Mouse (Mus musculus) monocyte, adult 2 months (primary cell): ENCODE data around the gene Cgref1.

Experiments
- DNase-seq, 2 experiments: peaks; one replicate each; pipeline ENCODE4 v3.0.0; 2022; ENCODE audit warnings: low spot score in 2 of 2, low read depth in 1 of 2

The Cgref1 gene

DNA sequence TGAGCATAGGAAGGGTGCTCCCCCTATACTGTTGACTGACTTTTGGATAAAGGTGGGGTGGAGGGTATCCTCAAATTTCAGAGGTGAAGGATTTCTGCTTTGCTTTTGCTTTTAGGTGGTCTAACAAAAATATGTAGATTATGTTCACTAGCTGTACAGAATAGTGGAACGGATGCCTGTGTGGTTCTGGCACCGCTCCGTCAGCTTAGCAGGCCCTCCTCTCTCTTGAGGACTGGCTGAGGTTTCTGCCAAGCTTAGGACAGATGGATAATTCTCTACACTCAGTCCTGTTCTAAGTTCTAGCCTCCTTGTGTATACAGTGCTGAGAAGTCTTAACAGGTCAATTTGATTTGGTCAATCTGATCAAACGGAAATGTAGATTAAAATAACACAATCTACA is 5.1 kb upstream of the Cgref1 start:
- DNase-seq: no peak

- peak; percentile 78 to 87 for DNase-seq
Measured at GRCm38 (mm10) chr5:30949654-30950326, 4.4 kb upstream of the Cgref1 start.

DNA sequence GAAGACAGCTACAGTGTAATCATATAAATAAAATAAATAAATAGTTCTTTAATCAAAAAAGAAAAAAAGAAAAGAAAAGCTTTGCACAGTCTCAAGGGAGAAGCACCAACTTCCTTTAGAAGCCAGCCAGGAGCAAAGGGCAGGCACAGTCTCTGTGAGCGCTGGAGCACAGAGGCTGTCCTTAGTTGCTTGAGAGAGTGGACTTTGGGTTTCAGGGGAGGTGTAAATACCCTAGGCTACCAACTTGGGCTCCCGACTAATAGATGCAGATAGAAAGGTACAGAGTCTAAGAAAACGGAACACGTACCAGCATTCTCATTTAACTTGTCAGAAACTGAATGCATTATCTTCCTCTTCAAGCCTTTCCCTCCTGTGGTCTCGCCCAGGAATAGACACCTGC is 3.2 kb upstream of the Cgref1 start:
- DNase-seq: no peak

DNA sequence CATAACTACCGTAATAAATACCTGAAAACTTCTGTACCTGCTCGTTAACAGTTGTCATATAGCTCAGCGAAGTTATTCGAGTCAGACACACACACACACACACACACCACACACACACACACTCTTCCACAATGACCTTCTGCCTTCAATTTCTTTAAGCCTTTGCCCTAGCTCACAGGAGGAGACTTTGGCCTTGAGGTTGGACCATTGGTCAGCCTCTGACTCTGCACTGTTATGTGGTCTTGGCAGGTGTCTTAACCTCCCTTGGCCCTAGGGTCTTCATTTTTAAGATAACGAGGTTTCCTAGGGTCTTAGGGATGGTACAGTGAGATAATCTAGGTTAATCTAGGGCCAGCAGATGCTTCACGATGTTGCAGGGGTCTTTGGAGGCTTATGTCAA is 1.0 kb downstream of the Cgref1 start:
- DNase-seq: no peak

DNA sequence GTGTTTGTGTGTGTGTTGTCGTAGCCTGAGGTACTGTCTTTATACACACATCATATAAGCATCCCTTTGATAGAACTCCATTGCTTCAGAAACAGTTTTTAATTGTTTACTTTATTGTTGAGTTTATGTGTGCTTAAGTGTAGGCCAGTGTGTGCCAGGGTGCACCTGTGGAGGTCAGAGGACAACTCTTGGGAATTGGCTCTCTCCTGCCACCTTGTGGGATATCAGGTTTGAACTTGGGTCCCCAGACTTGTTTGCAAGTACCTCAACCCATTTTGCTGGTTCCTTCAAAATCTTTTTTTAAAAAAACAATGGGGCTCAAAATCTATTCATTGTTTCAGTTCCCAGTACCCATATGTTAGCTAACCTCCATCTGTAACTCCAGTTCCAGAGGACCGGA is 2.4 kb downstream of the Cgref1 start:
- DNase-seq: no peak

GRCm38 (mm10) chr5:30934725-30935461 is 10.5 kb downstream of the Cgref1 start:
- no peak for DNase-seq

GRCm38 (mm10) chr5:30933705-30934104 is 11.7 kb downstream of the Cgref1 start:
- DNase-seq: no peak

GRCm38 (mm10) chr5:30931378-30931777 is 14.0 kb downstream of the Cgref1 start:
- DNase-seq: no peak

DNA sequence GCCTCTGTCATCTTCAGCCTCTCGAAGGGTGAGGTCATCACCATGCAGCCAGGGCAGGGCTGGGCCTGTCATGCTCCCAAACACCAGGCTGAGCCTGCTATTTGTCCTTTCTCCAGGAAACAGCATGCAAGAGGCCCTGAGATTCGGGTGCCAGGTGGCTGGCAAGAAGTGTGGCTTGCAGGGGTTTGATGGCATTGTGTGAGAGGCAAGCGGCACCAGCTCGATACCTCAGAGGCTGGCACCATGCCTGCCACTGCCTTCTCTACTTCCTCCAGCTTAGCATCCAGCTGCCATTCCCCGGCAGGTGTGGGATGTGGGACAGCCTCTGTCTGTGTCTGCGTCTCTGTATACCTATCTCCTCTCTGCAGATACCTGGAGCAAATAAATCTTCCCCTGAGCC is 14.5 kb downstream of the Cgref1 start:
- no peak for DNase-seq

- peak in 1 of 2 experiments; percentile 29 for DNase-seq
Measured at GRCm38 (mm10) chr5:30930121-30930520, 15.3 kb downstream of the Cgref1 start.

- no peak for DNase-seq
Measured at GRCm38 (mm10) chr5:30927945-30928529, 17.4 kb downstream of the Cgref1 start.

GRCm38 (mm10) chr5:30926073-30926472 is 19.3 kb downstream of the Cgref1 start:
- no peak for DNase-seq

DNA sequence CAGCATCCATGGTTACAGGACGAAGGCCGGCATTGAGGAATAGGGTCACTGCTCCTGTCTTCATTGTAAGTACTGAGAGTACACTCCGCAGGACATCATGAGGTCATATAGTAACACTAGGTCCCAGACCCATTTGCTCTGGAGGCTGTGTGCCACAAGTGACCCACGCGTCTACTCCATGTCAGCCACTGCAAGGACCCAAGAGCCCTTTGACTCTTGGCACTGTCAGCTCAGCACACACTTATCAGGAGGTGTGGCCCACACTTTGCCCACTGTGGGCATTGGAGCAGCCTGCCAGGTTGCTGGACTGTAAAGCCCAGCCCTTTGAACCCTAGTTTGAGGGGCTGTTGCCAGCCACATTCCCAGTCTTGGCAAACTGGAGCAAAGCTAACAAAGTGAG is 20.2 kb downstream of the Cgref1 start:
- DNase-seq: no peak

DNA sequence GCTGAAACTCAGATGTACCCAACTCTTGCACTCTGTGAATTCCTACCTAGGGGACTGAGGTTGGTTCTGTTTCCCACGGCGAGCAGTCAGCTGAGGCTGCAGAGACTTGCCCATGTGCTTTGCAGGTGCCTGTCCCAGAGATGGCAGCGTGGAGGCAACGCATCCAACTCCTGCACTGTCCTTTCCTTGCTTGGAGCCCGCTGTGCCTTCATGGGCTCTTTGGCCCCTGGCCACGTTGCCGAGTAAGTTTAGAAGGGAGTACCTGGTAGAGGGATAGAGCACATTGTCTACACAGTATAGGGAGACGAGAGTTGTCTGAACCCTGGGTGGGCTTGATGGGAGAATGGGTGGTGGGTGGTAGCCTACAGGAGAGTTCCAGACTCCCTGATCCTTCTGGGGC is 20.8 kb downstream of the Cgref1 start:
- DNase-seq: no peak

DNA sequence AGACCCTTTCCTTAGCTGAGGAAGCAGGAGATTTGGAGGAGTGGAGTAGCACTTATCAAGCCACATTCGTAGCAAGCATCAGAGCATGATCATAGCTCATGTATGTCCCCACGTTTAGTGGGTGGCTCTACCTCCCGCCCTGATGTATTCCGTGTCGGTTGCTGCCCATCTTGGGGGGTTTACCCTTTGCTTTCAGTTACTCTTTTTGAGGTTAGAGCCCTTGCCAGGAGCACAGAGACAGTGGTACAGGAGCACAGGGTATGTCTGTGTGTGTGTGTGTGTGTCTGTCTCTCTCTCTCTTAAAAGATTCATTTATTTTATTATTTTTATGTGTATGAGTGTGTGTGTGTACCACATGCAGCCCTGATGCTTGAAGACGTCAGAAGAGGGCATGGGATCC is 22.3 kb downstream of the Cgref1 start:
- no peak for DNase-seq

DNA sequence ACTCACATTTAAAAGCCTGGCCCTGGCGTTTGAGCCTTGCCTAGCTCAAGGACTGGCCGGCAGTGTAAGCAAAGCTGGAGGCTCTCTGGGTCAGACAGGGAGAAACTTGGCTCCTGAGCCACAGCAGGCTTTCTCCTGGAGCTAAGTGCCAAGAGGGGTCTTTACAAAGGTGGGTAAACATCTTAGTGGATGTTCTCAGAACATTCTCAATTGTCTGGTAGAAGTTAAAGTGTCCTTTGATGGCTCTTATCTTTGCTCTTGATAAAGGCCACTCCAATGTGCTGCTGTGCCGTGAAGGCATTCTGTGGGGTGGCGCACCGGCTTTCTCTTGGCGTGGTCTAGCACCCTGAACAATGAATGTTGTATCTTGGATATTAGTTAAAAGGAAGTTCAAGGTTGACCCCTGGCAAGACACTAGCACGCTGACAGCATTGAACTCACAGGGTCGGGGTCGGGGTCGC is 22.8 kb downstream of the Cgref1 start:
- DNase-seq: no peak

GRCm38 (mm10) chr5:30921256-30922033 is 23.9 kb downstream of the Cgref1 start, which contains the start of gene Khk:
Gene Khk, plus strand, starts transcription at chr5:30921431.
- peak; percentile 62 to 83 for DNase-seq

DNA sequence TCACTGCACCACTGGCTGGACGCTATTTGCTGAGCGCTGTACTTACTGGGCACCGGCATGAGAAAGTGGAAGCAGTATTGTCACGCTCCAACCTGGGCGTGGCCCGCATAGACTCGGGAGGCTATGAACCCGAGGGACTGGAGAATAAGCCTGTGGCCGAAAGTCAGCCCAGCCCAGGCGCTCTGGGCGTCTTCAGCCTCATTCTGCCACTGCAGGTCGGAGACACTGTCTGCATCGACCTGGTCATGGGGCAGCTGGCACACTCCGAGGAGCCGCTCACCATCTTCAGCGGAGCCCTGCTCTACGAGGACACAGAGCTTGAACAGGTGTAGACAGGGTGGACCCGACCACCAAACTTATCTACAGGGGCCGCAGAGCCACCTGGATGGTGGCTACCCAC is 24.8 kb downstream of the Cgref1 start:
- peak in 1 of 2 experiments; percentile 51 for DNase-seq

DNA sequence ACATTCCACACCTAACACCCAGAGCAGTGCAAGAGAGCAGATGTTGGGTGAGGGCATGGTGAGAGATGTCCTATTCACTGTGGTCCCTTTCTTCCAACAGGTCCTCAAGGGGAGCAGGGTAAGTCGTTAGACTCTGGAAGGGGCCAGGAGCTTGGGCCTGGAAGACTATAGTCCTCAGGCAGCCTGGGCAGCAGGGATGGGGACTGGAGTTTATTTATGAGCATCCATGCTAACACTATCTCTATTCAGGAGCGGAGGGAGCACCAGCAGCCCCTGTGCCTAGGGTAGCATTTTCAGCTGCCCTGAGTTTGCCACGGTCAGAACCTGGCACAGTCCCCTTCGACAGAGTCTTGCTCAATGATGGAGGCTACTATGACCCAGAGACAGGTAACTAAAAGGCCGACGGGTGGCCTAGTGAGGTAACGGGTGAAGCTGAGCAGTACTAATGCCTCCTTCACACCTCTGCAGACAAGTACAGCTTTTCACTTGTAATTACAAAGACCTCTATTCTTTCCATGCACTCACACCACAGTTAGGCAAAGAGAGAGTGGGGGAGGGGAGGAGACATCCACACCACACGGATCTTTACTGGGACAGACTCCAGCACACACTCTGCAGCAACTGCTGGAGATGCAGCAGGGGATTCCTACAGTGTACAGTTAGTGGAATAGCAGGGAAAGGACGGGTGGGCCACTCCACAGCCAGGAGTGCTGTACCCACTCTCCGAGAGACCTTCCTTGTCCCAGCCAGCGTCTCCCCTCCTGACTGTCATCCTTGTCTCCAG is 25.4 kb downstream of the Cgref1 start:
- no peak for DNase-seq

DNA sequence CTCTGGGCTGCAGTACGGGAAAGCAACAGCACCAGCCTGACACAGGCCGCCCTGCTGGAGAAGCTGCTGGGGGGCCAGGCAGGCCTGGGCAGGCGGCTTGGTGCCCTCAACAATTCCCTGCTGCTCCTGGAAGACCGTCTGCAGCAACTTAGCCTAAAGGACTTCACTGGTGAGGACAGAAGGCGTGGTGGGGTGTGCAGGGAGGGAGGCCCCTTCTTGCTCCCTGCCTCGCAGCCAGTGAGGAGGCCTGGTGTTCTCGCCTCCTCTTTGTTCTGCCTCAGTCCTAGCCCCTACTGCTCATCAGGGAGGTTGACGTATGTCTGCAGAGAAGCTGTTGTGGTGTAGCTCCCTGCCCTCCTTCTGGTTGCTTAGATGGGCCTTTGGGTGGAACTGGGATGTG is 26.7 kb downstream of the Cgref1 start:
- no peak for DNase-seq
